In genomic region chr16:11725901-11726300, GRCm38 (mm10) we compare ENCODE assay signal across 26 mouse cellular contexts.
"Had no signal": no experiment of that assay in that cellular context is flagged by ENCODE, and none has a peak within 500 bp of the region (broad histone marks: within the 10 kb centered on the region; RNA-seq: fewer than 3 reads in every experiment).

No protein-coding gene starts in this region.

- H3K9me3 ChIP-seq: embryonic facial prominence, embryonic 10.5 days; embryonic facial prominence, embryonic 12.5 days; embryonic facial prominence, embryonic 13.5 days; embryonic facial prominence, embryonic 15.5 days; forebrain, embryonic 10.5 days; forebrain, embryonic 12.5 days; forebrain, embryonic 13.5 days; forebrain, embryonic 15.5 days had no signal

- H3K4me3 ChIP-seq: embryonic facial prominence, embryonic 10.5 days; embryonic facial prominence, embryonic 12.5 days; embryonic facial prominence, embryonic 13.5 days; embryonic facial prominence, embryonic 15.5 days; erythroblast, embryonic 14.5 days; forebrain, embryonic 10.5 days; forebrain, embryonic 12.5 days; forebrain, embryonic 13.5 days; forebrain, embryonic 15.5 days; gastrocnemius, adult 2 months had no signal

- DNase-seq: cerebellum, adult 2 months; cerebellum, adult 8-10 months; cerebellum, adult 9-10 months; cerebellum, adult 9-11 months; cerebellum, postnatal 14 days; cerebellum, postnatal 25 days; cerebellum, postnatal 36 days; embryo, embryonic 11 days; forebrain, postnatal 0 days; gastrocnemius, adult 2 months; gastrocnemius, postnatal 10 days; gastrocnemius, postnatal 14 days; gastrocnemius, postnatal 25 days; gastrocnemius, postnatal 36 days; heart, adult 18-20 months had no signal

- H3K27me3 ChIP-seq: embryonic facial prominence, embryonic 12.5 days; embryonic facial prominence, embryonic 13.5 days; embryonic facial prominence, embryonic 15.5 days; forebrain, embryonic 12.5 days; forebrain, embryonic 13.5 days; forebrain, embryonic 15.5 days had no signal

- H3K36me3 ChIP-seq: embryonic facial prominence, embryonic 10.5 days; embryonic facial prominence, embryonic 12.5 days; embryonic facial prominence, embryonic 13.5 days; embryonic facial prominence, embryonic 15.5 days; forebrain, embryonic 10.5 days; forebrain, embryonic 12.5 days; forebrain, embryonic 15.5 days had no signal

- H3K4me1 ChIP-seq: embryonic facial prominence, embryonic 10.5 days; embryonic facial prominence, embryonic 12.5 days; forebrain, embryonic 10.5 days; forebrain, embryonic 12.5 days; forebrain, embryonic 13.5 days; forebrain, embryonic 15.5 days had no signal

- ATAC-seq: forebrain, embryonic 13.5 days; forebrain, embryonic 14.5 days; forebrain, embryonic 15.5 days; forebrain, embryonic 16.5 days; forebrain, postnatal 0 days had no signal

- H3K4me2 ChIP-seq: embryonic facial prominence, embryonic 12.5 days; embryonic facial prominence, embryonic 13.5 days; embryonic facial prominence, embryonic 15.5 days; forebrain, embryonic 12.5 days; forebrain, embryonic 13.5 days; forebrain, embryonic 15.5 days had no signal

- H3K9ac ChIP-seq: embryonic facial prominence, embryonic 12.5 days; embryonic facial prominence, embryonic 13.5 days; embryonic facial prominence, embryonic 15.5 days; forebrain, embryonic 12.5 days; forebrain, embryonic 13.5 days; forebrain, embryonic 15.5 days; forebrain, postnatal 0 days had no signal

- H3K27ac ChIP-seq: embryonic facial prominence, embryonic 10.5 days; embryonic facial prominence, embryonic 12.5 days; embryonic facial prominence, embryonic 13.5 days; embryonic facial prominence, embryonic 15.5 days; forebrain, embryonic 10.5 days; forebrain, embryonic 12.5 days; forebrain, embryonic 13.5 days; forebrain, embryonic 15.5 days; gastrocnemius, adult 2 months had no signal
